Mouse (Mus musculus) activated CD4-positive, CD25-positive, alpha-beta regulatory T cell (primary cell): ENCODE measurements around the gene Gja5. TPM values are rescaled to one million over a fixed set of nuclear protein-coding genes. Genes with fewer than 3 reads are reported as not detected.

Experiments used
- polyA plus RNA-seq, 2 experiments: library from polyadenylated mRNA; unstranded; fragments of 100-300 nt; shearing (Covaris generic); gene quantifications; one replicate each; pipeline ENCODE4 v1.2.1; 2017

Gene Gja5
- under 1 TPM; 0.08 to 0.27 TPM for polyA plus RNA-seq

GRCm38 (mm10) chr3:96904393-96904792, at the start of gene Gja5:
TSS of gene Gja5 (plus strand) at chr3:96904693.

DNA sequence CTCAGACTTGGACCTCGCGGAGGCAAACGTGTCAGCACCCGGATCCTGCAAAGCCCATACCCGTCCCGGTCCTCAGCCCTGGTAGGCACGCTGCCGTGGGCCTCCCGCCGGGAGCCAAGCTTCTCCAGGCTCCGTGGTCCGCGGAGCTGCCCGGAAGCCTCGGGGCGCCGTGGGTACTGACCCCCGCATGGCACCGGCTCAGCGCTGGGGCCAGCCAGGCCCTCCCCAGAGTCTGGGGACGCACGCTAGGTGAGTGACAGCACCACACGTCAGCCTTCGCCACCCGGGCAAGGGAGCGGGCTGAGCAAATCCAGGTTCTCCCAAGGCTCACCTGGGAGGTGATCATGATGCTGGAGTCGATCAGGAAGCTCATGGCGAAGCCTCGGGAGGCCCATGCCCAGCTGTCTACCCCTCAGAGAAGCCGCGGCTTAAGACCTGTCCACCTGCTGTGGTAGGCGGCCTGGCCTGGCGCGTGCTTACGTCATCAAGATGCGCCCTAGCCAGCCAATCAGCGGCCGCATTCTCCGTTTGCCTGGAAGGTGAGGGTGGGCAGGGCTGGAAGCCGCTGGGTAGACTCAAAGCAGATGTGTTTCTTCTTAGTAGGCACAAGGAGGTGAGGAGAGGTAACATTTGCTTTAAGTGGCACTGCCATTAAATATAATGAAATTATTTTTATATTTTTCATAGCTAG, 503 bp downstream of the Gja5 start, which contains the start of gene Gpr89:
Gene Gpr89 (minus strand): TSS at position 496 of the 691 bp plus-strand sequence.

DNA sequence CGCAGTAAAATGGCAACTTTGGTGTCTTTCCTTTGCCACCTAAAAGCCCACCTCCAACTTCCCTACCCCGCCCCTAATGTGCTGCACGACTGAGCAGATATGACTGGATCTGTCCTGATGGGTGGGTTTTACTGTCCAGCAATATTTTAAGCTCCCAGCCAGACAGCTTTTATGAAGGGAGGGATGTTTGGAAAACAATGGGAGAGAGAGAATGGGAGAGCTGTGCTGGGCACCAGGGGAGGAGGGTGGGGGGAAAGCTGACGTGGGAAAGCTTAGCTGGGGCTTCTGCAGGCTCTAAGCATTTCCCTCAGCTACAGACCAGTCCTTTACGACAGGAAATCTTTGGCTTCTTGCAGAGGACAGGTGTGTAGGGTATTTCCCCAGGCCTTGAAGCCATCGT, 21.4 kb downstream of the Gja5 start, which contains the start of gene Gja8:
Gene Gja8 (minus strand): TSS at position 101 of the 400 bp plus-strand sequence.

Other genes starting within 250 kb of the Gja5 start
- under 1 TPM in 1 of 2 experiments, not detected in 1; 0.64 TPM for gene Ankrd35, start 234.6 kb upstream of the Gja5 start, polyA plus RNA-seq
- 10 to 100 TPM; 19.7 to 28.1 TPM for gene Pias3, start 208.3 kb upstream of the Gja5 start, polyA plus RNA-seq
- gene Nudt17, start 196.1 kb upstream of the Gja5 start, polyA plus RNA-seq, result under 1 TPM; 0.55 to 0.71 TPM
- 10 to 100 TPM; 73.7 to 80.2 TPM for gene Polr3c, start 177.1 kb upstream of the Gja5 start, polyA plus RNA-seq
- 100 to 1,000 TPM; 117 to 137 TPM for gene Rnf115, start 177.0 kb upstream of the Gja5 start, polyA plus RNA-seq
- gene Pdzk1, start 75.4 kb upstream of the Gja5 start, polyA plus RNA-seq, result not detected
- gene Cd160, start 75.3 kb upstream of the Gja5 start, polyA plus RNA-seq, result 10 to 100 TPM in 1 of 2 experiments, 1 to 10 TPM in 1; 7.6 to 24.2 TPM
- gene Gpr89, start 653 bp downstream of the Gja5 start, polyA plus RNA-seq, result 10 to 100 TPM; 19.3 to 24.2 TPM
- not detected for gene Gja8, start 21.3 kb downstream of the Gja5 start, polyA plus RNA-seq